Mouse (Mus musculus): ENCODE measurements at regions not wholly inside any gene's neighbourhood (a gene's known extent, or its start where the extent isn't known, plus 50 kb on each side); places are given as distances from the start of the nearest gene placed in this dataset.

GRCm38 (mm10) chr7:136798605-136799004 lies 95.8 kb upstream of the Mgmt start:
- DNase-seq = no peak

- DNase-seq = no peak
Measured at GRCm38 (mm10) chr7:136807101-136807500, 87.3 kb upstream of the Mgmt start.

GRCm38 (mm10) chr7:136807968-136808367 lies 86.4 kb upstream of the Mgmt start:
- DNase-seq = no peak

- peak; percentile 18 to 47 for DNase-seq
Measured at GRCm38 (mm10) chr7:136809576-136809975, 84.8 kb upstream of the Mgmt start.

- no peak for DNase-seq
Measured at GRCm38 (mm10) chr7:136813691-136814325, 80.6 kb upstream of the Mgmt start.

GRCm38 (mm10) chr7:136814751-136815150 lies 79.7 kb upstream of the Mgmt start:
- DNase-seq = no peak

GRCm38 (mm10) chr7:136820291-136820690 lies 74.1 kb upstream of the Mgmt start:
- DNase-seq = no peak

GRCm38 (mm10) chr7:136825647-136826046 lies 68.8 kb upstream of the Mgmt start:
- DNase-seq = no peak

GRCm38 (mm10) chr7:136829621-136830313 lies 64.6 kb upstream of the Mgmt start:
- DNase-seq = no peak

- DNase-seq = no peak
Measured at GRCm38 (mm10) chr7:136832419-136832818, 62.0 kb upstream of the Mgmt start.

- DNase-seq = peak; percentile 52 to 83
Measured at GRCm38 (mm10) chr7:136838971-136839370, 55.4 kb upstream of the Mgmt start.

GRCm38 (mm10) chr7:136840224-136840623 lies 54.2 kb upstream of the Mgmt start:
- DNase-seq = no peak

GRCm38 (mm10) chr7:136842751-136843150 lies 51.7 kb upstream of the Mgmt start:
- DNase-seq = no peak

GRCm38 (mm10) chr7:136844282-136844681 lies 50.1 kb upstream of the Mgmt start:
- DNase-seq = no peak

Measured in heart, adult 18-20 months (tissue).